Mouse (Mus musculus) embryonic facial prominence, embryonic 14.5 days (tissue): ENCODE measurements around the gene Crybg1. TPM values are rescaled to one million over a fixed set of nuclear protein-coding genes. Genes with fewer than 3 reads are reported as not detected.

Experiments used
- ATAC-seq: fragments of 200-750 bp; cut with Nextera tagmentation; 2 replicates; pipeline ENCODE4 v1.8.0; 2017; ENCODE audit warnings: low read depth, moderate number of reproducible peaks, moderate TSS enrichment
- DNase-seq: peaks from one replicate; pipeline ENCODE4 v3.0.0-alpha.2; 2015; ENCODE audit warnings: low spot score
- H3K27ac ChIP-seq: fragments of 300-500 bp; sonication (generic); replicated peaks from 2 replicates; pipeline ENCODE4 v1.5.1; 2014; ENCODE audit warnings: low read depth, mild to moderate bottlenecking, low read length, moderate library complexity
- H3K27me3 ChIP-seq: fragments of 300-500 bp; sonication (generic); replicated peaks from 2 replicates; pipeline ENCODE4 v1.6.1; 2014; ENCODE audit warnings: low read length; ENCODE audit not compliant: control insufficient read depth, insufficient read depth
- H3K36me3 ChIP-seq: fragments of 300-500 bp; sonication (generic); 2 replicates; pipeline ENCODE4 v1.6.1; 2014; ENCODE audit warnings: low read length, mixed read lengths; ENCODE audit not compliant: control insufficient read depth, insufficient read depth
- H3K4me1 ChIP-seq: fragments of 300-500 bp; sonication (generic); 2 replicates; pipeline ENCODE4 v1.6.1; 2014; ENCODE audit warnings: antibody characterized with exemption, low read length; ENCODE audit not compliant: control insufficient read depth, insufficient read depth
- H3K4me2 ChIP-seq: fragments of 300-500 bp; sonication (generic); 2 replicates; pipeline ENCODE4 v1.6.1; 2014; ENCODE audit warnings: low read depth, mild to moderate bottlenecking, low read length, moderate library complexity, mixed read lengths
- H3K4me3 ChIP-seq: fragments of 300-500 bp; sonication (generic); 2 replicates; pipeline ENCODE4 v1.5.1; 2014; ENCODE audit warnings: low read depth, mild to moderate bottlenecking, low read length
- H3K9ac ChIP-seq: fragments of 300-500 bp; sonication (generic); 2 replicates; pipeline ENCODE4 v1.6.1; 2014; ENCODE audit warnings: low read depth, mild to moderate bottlenecking, low read length, moderate library complexity, mixed read lengths
- H3K9me3 ChIP-seq: fragments of 300-500 bp; sonication (generic); 2 replicates; pipeline ENCODE4 v1.6.1; 2016; ENCODE audit warnings: low read length; ENCODE audit not compliant: control insufficient read depth
- WGBS: fragments of 180-500 bp; shearing (Covaris S2); extraction: QIAGEN DNeasy Blood & Tissue Kit; methylation state at CpG from one replicate; pipeline ENCODE4 v1.1.7; 2014; 5-methylcytosine and 5-hydroxymethylcytosine counted together
- polyA plus RNA-seq: library from polyadenylated mRNA; unstranded; fragments of >200 nt; fragmentation: Nextera tagmentation; extraction: Ambion mirVana; gene quantifications from 2 replicates; pipeline ENCODE4 v1.2.1, GENCODE M21; 2014

Gene Crybg1
- polyA plus RNA-seq, 1 experiment from 2014 or later: 3.6 TPM

GRCm38 (mm10) chr10:44027226-44027625 is 121.4 kb downstream of the Crybg1 start:
- H3K4me3 ChIP-seq: no peak overlapping the region
- H3K27ac ChIP-seq: no peak overlapping the region
- 41% methylated on average over 1 of the region's 1 CpGs for WGBS
- no peak overlapping the region for H3K9ac ChIP-seq
- H3K36me3 ChIP-seq: no peaks in the 10 kb centered on the region
- ATAC-seq (no peak), DNase-seq (no peak)
- no peaks in the 10 kb centered on the region for H3K27me3 ChIP-seq
- H3K4me2 ChIP-seq: no peak overlapping the region
- H3K9me3 ChIP-seq: no peaks in the 10 kb centered on the region
- no peaks in the 10 kb centered on the region for H3K4me1 ChIP-seq

GRCm38 (mm10) chr10:44026105-44026504 is 122.5 kb downstream of the Crybg1 start:
- Histone ChIP-seq H3K27me3 (no peaks in the 10 kb centered on the region), H3K4me1 (no peaks in the 10 kb centered on the region), H3K9me3 (no peaks in the 10 kb centered on the region), H3K4me3 (no peak overlapping the region), H3K27ac (no peak overlapping the region), H3K36me3 (no peaks in the 10 kb centered on the region), H3K4me2 (no peak overlapping the region), H3K9ac (no peak overlapping the region)
- 90% methylated on average over 1 of the region's 1 CpGs for WGBS
- no peak for DNase-seq
- no peak for ATAC-seq

GRCm38 (mm10) chr10:44024705-44025104 is 123.9 kb downstream of the Crybg1 start:
- Histone ChIP-seq H3K36me3 (no peaks in the 10 kb centered on the region), H3K4me3 (no peak overlapping the region), H3K4me1 (no peaks in the 10 kb centered on the region), H3K9ac (no peak overlapping the region), H3K9me3 (no peaks in the 10 kb centered on the region), H3K27me3 (no peaks in the 10 kb centered on the region), H3K4me2 (no peak overlapping the region), H3K27ac (no peak overlapping the region)
- 59% methylated on average over 10 of the region's 10 CpGs for WGBS
- ATAC-seq: no peak
- no peak for DNase-seq

DNA sequence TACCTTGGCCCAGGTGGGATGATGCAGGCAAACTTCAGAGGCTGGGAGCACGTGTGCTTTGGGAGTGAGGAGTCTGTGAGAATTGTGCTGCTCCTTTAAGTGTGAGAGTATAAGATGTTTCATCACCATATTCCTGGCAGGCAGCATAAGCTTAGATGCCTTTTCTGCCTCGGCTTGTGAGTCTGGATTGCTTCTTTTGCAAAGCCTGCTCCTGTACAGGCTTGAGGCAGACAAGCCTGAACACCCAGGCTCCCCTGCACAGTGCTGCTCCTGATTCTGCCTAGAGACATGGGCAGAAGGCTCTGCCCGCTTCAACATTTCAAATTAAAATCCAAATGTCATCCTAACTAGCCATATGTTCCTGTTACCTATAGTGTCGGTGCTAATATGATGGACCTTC is 128.5 kb downstream of the Crybg1 start:
- no peaks in the 10 kb centered on the region for H3K36me3 ChIP-seq
- H3K9ac ChIP-seq: no peak overlapping the region
- H3K9me3 ChIP-seq: no peaks in the 10 kb centered on the region
- 61% methylated on average over 4 of the region's 4 CpGs for WGBS
- no peaks in the 10 kb centered on the region for H3K4me1 ChIP-seq
- ATAC-seq (0 out of 2 replicates have a peak, but pooled peaks have one; percentile 65), DNase-seq (peak; percentile 70)
- H3K4me3 ChIP-seq: no peak overlapping the region
- H3K27me3 ChIP-seq: no peaks in the 10 kb centered on the region
- H3K27ac ChIP-seq: no peak overlapping the region
- no peak overlapping the region for H3K4me2 ChIP-seq

DNA sequence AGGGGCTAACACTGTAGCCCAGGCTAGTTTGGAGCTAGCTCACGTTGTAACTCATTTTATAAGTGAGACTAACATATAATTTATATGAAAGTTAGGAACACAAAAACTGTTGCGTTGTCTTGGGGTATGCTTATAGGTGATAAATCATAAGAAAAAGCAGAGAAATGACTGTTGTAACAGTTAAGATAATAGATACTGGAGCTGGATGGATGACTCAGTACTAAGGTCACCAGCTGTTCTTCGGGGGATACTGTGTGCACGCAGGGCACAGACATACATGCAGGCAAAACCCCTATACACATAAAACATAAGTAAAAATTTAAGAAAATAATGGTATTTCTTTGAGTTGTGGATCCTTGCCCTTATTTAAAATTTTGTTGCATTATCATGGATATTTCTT is 130.1 kb downstream of the Crybg1 start:
- ATAC-seq (no peak), DNase-seq (no peak)
- H3K4me3 ChIP-seq: no peak overlapping the region
- H3K36me3 ChIP-seq: no peaks in the 10 kb centered on the region
- no peak overlapping the region for H3K27ac ChIP-seq
- no peaks in the 10 kb centered on the region for H3K4me1 ChIP-seq
- no peaks in the 10 kb centered on the region for H3K9me3 ChIP-seq
- no peaks in the 10 kb centered on the region for H3K27me3 ChIP-seq
- no peak overlapping the region for H3K9ac ChIP-seq
- 88% methylated on average over 4 of the region's 4 CpGs for WGBS
- no peak overlapping the region for H3K4me2 ChIP-seq

- ATAC-seq (no peak), DNase-seq (no peak)
- Histone ChIP-seq H3K27ac (no peak overlapping the region), H3K36me3 (no peaks in the 10 kb centered on the region), H3K9ac (no peak overlapping the region), H3K27me3 (no peaks in the 10 kb centered on the region), H3K9me3 (no peaks in the 10 kb centered on the region), H3K4me3 (no peak overlapping the region), H3K4me2 (no peak overlapping the region), H3K4me1 (no peaks in the 10 kb centered on the region)
- WGBS: 58% methylated on average over 2 of the region's 2 CpGs
These were observed 133.0 kb downstream of the Crybg1 start for GRCm38 (mm10) chr10:44015631-44016030.

GRCm38 (mm10) chr10:44013885-44014284 is 134.8 kb downstream of the Crybg1 start:
- no peak overlapping the region for H3K27ac ChIP-seq
- H3K9me3 ChIP-seq: no peaks in the 10 kb centered on the region
- no peaks in the 10 kb centered on the region for H3K36me3 ChIP-seq
- DNase-seq (no peak), ATAC-seq (no peak)
- H3K9ac ChIP-seq: no peak overlapping the region
- no peaks in the 10 kb centered on the region for H3K4me1 ChIP-seq
- WGBS: 47% methylated on average over 4 of the region's 4 CpGs
- H3K4me2 ChIP-seq: no peak overlapping the region
- no peaks in the 10 kb centered on the region for H3K27me3 ChIP-seq
- H3K4me3 ChIP-seq: no peak overlapping the region

GRCm38 (mm10) chr10:44011408-44011807 is 137.2 kb downstream of the Crybg1 start:
- WGBS: 78% methylated on average over 7 of the region's 7 CpGs
- ATAC-seq: no peak
- no peak overlapping the region for H3K9ac ChIP-seq

DNA sequence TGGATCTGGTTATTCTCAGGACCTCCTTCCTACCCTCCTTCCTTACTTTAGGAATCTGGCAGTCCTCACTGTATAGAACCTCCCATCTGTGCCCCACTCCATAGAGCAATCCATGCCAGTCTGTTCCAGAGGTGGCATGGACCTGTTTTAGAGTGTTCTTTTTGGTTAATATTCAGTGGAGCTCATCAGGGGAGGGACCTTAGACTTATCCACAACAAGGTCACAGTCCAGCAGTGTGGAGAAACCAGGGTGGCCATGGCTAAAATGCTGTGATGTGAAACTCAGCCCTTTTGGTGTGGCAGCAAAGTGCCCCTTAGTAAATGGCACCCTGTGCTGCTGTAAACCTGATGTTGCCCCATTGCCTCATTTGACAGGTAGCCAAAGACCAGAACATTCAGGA is 139.8 kb downstream of the Crybg1 start:
- ATAC-seq (no peak), DNase-seq (no peak)
- Histone ChIP-seq H3K9me3 (no peaks in the 10 kb centered on the region), H3K9ac (no peak overlapping the region), H3K4me1 (peaks cover 14% of the 10 kb centered on the region), H3K4me2 (no peak overlapping the region), H3K27ac (no peak overlapping the region), H3K4me3 (no peak overlapping the region), H3K27me3 (peaks cover 32% of the 10 kb centered on the region), H3K36me3 (no peaks in the 10 kb centered on the region)

More at GRCm38 (mm10) chr10:44011408-44011807, 137.2 kb downstream of the Crybg1 start:
- DNase-seq: no peak
- Histone ChIP-seq H3K27ac (no peak overlapping the region), H3K9me3 (no peaks in the 10 kb centered on the region), H3K4me2 (no peak overlapping the region), H3K4me1 (peaks cover 4% of the 10 kb centered on the region; the same call in 1 of the 2 replicates), H3K4me3 (no peak overlapping the region), H3K27me3 (peaks cover 6% of the 10 kb centered on the region; the same call in 1 of the 2 replicates), H3K36me3 (no peaks in the 10 kb centered on the region)
